Mouse (Mus musculus) cerebral cortex, adult 2 months (tissue): Measurements from ENCODE around the gene Cntnap5b.

ENCODE experiments used
- WGBS: fragments of 180-500 bp; shearing (Covaris S2); methylation state at CpG from one replicate; pipeline ENCODE4 v1.1.7; 2018; 5-methylcytosine and 5-hydroxymethylcytosine counted together

Cntnap5b gene

GRCm38 (mm10) chr1:99772614-99773013 lies at the start of gene Cntnap5b:
Gene Cntnap5b, plus strand, starts transcription at chr1:99772765.
- 8% methylated on average over 7 of the region's 7 CpGs for WGBS

GRCm38 (mm10) chr1:99759996-99760395 lies 12.6 kb upstream of the Cntnap5b start:
- WGBS: 94% methylated on average over 1 of the region's 1 CpGs

- under 1% methylated on average over 19 of the region's 19 CpGs for WGBS
These were observed 382 bp upstream of the Cntnap5b start for GRCm38 (mm10) chr1:99772183-99772582.

- WGBS: 6% methylated on average over 4 of the region's 4 CpGs
These were observed 1.6 kb downstream of the Cntnap5b start for GRCm38 (mm10) chr1:99774144-99774543.

GRCm38 (mm10) chr1:99813334-99814110 lies 41.0 kb downstream of the Cntnap5b start:
- WGBS: 67% methylated on average over 6 of the region's 6 CpGs

GRCm38 (mm10) chr1:99872344-99872743 lies 99.8 kb downstream of the Cntnap5b start:
- WGBS: 52% methylated on average over 3 of the region's 3 CpGs

GRCm38 (mm10) chr1:99907774-99908173 lies 135.2 kb downstream of the Cntnap5b start:
- 76% methylated on average over 2 of the region's 2 CpGs for WGBS

- WGBS: 54% methylated on average over 2 of the region's 2 CpGs
These were observed 186.9 kb downstream of the Cntnap5b start for GRCm38 (mm10) chr1:99959428-99959987.

- WGBS: 53% methylated on average over 2 of the region's 2 CpGs
These were observed 194.9 kb downstream of the Cntnap5b start for GRCm38 (mm10) chr1:99967300-99968089.

GRCm38 (mm10) chr1:99970184-99971086 lies 197.9 kb downstream of the Cntnap5b start:
- WGBS: 58% methylated on average over 4 of the region's 4 CpGs

GRCm38 (mm10) chr1:100001226-100001625 lies 228.7 kb downstream of the Cntnap5b start:
- 88% methylated on average over 4 of the region's 4 CpGs for WGBS

- WGBS: 77% methylated on average over 5 of the region's 5 CpGs
These were observed 233.6 kb downstream of the Cntnap5b start for GRCm38 (mm10) chr1:100006021-100006745.

GRCm38 (mm10) chr1:100041808-100042207 lies 269.2 kb downstream of the Cntnap5b start:
- 81% methylated on average over 2 of the region's 2 CpGs for WGBS

GRCm38 (mm10) chr1:100079812-100080211 lies 307.2 kb downstream of the Cntnap5b start:
- WGBS: 76% methylated on average over 2 of the region's 2 CpGs

GRCm38 (mm10) chr1:100101017-100101416 lies 328.5 kb downstream of the Cntnap5b start:
- 96% methylated on average over 1 of the region's 1 CpGs for WGBS

GRCm38 (mm10) chr1:100104343-100104742 lies 331.8 kb downstream of the Cntnap5b start:
- 41% methylated on average over 2 of the region's 2 CpGs for whole genome bisulfite sequencing

- WGBS: 70% methylated on average over 2 of the region's 2 CpGs
These were observed 391.2 kb downstream of the Cntnap5b start for GRCm38 (mm10) chr1:100163588-100164357.

- 88% methylated on average over 5 of the region's 5 CpGs for WGBS
These were observed 407.5 kb downstream of the Cntnap5b start for GRCm38 (mm10) chr1:100180050-100180449.

- WGBS: 12% methylated on average over 6 of the region's 6 CpGs
These were observed 459.5 kb downstream of the Cntnap5b start for GRCm38 (mm10) chr1:100231980-100232608.
